ENCODE assay signal across 17 mouse cellular contexts in genomic region chr16:29174831-29175350, GRCm38 (mm10). TPM values are rescaled to one million over a fixed set of nuclear protein-coding genes. Genes with fewer than 3 reads are reported as not detected.
DNase-seq lines count a peak whose midpoint lies in the region; ATAC-seq lines count a peak whose summit lies in the region.
"Had no signal": no experiment of that assay in that cellular context is flagged by ENCODE, and none has a peak within 500 bp of the region (broad histone marks: within the 10 kb centered on the region; RNA-seq: fewer than 3 reads in every experiment).

No protein-coding gene starts in this region.

- ATAC-seq in midbrain, embryonic 15.5 days (replicated peaks), result no peak
- peak; percentile 63; the same call in 1 of the 2 replicates for ATAC-seq in stomach, embryonic 14.5 days (ENCODE audit: insufficient number of reproducible peaks, insufficient read depth, low FRiP score, low read depth)
- ATAC-seq in megakaryocyte, adult 5-6 weeks (ENCODE audit: poor library complexity, severe bottlenecking), result no peak

- no peaks in the 10 kb centered on the region for H3K4me1 ChIP-seq in heart, embryonic 10.5 days
- no peaks in the 10 kb centered on the region for H3K4me1 ChIP-seq in midbrain, embryonic 10.5 days
- H3K4me1 ChIP-seq in midbrain, embryonic 15.5 days, result no peaks in the 10 kb centered on the region
- no peaks in the 10 kb centered on the region for H3K4me1 ChIP-seq in stomach, embryonic 14.5 days (ENCODE audit: control insufficient read depth, insufficient read depth, low read length)
- H3K4me1 ChIP-seq: forebrain, embryonic 12.5 days; limb, embryonic 15.5 days had no signal

- no peaks in the 10 kb centered on the region for H3K27me3 ChIP-seq in heart, embryonic 10.5 days (ENCODE audit: insufficient read depth, poor library complexity, severe bottlenecking)
- no peaks in the 10 kb centered on the region for H3K27me3 ChIP-seq in midbrain, embryonic 10.5 days (ENCODE audit: low read depth, poor library complexity, severe bottlenecking)
- no peaks in the 10 kb centered on the region for H3K27me3 ChIP-seq in midbrain, embryonic 15.5 days (replicated peaks)
- no peaks in the 10 kb centered on the region for H3K27me3 ChIP-seq in stomach, embryonic 14.5 days (ENCODE audit: control insufficient read depth, insufficient read depth, low read length)
- H3K27me3 ChIP-seq: forebrain, embryonic 12.5 days; limb, embryonic 15.5 days had no signal

- peak; percentile 4 for DNase-seq in heart, adult 8-10 months (ENCODE audit: low spot score)
- no peak for DNase-seq in heart, embryonic 10.5 days (ENCODE audit: low spot score)
- DNase-seq in midbrain, embryonic 10.5 days (ENCODE audit: low spot score), result peak; percentile 6
- peak; percentile 10 for DNase-seq in gonadal fat pad, adult 2 months (ENCODE audit: low read depth)
- no peak for DNase-seq in spleen, adult 12 weeks (ENCODE audit: low spot score)
- DNase-seq: cerebellum, postnatal 14 days; kidney, adult 8-10 months; spleen, adult 18-20 months; thymus, adult 18-20 months had no signal

- no peak overlapping the region for H3K4me2 ChIP-seq in midbrain, embryonic 15.5 days
- H3K4me2 ChIP-seq in stomach, embryonic 14.5 days (replicated peaks; ENCODE audit: low read depth, low read length), result no peak overlapping the region
- H3K4me2 ChIP-seq: forebrain, embryonic 12.5 days; limb, embryonic 15.5 days had no signal

- no peak overlapping the region for H3K9ac ChIP-seq in midbrain, embryonic 15.5 days
- no peak overlapping the region for H3K9ac ChIP-seq in stomach, embryonic 14.5 days (replicated peaks; ENCODE audit: low read depth, low read length)
- H3K9ac ChIP-seq: forebrain, embryonic 12.5 days; limb, embryonic 15.5 days had no signal

- H3K36me3 ChIP-seq in heart, embryonic 10.5 days, result no peaks in the 10 kb centered on the region
- no peaks in the 10 kb centered on the region for H3K36me3 ChIP-seq in midbrain, embryonic 10.5 days
- no peaks in the 10 kb centered on the region for H3K36me3 ChIP-seq in midbrain, embryonic 15.5 days (replicated peaks)
- no peaks in the 10 kb centered on the region for H3K36me3 ChIP-seq in stomach, embryonic 14.5 days (ENCODE audit: control insufficient read depth, insufficient read depth, low read length)
- H3K36me3 ChIP-seq: forebrain, embryonic 12.5 days; G1E; limb, embryonic 15.5 days had no signal

- no peak overlapping the region for H3K4me3 ChIP-seq in heart, embryonic 10.5 days
- no peak overlapping the region for H3K4me3 ChIP-seq in midbrain, embryonic 10.5 days
- no peak overlapping the region for H3K4me3 ChIP-seq in midbrain, embryonic 15.5 days
- H3K4me3 ChIP-seq in stomach, embryonic 14.5 days (ENCODE audit: low read depth, low read length), result no peak overlapping the region
- H3K4me3 ChIP-seq: forebrain, embryonic 12.5 days; limb, embryonic 15.5 days had no signal

- H3K9me3 ChIP-seq in heart, embryonic 10.5 days, result no peaks in the 10 kb centered on the region
- no peaks in the 10 kb centered on the region for H3K9me3 ChIP-seq in midbrain, embryonic 10.5 days (replicated peaks)
- no peaks in the 10 kb centered on the region for H3K9me3 ChIP-seq in midbrain, embryonic 15.5 days
- no peaks in the 10 kb centered on the region for H3K9me3 ChIP-seq in stomach, embryonic 14.5 days (ENCODE audit: control insufficient read depth, low read depth, low read length)
- H3K9me3 ChIP-seq: forebrain, embryonic 12.5 days; limb, embryonic 15.5 days had no signal

- 48% methylated on average over 6 of the region's 6 CpGs for WGBS in heart, embryonic 10.5 days
- WGBS in midbrain, embryonic 10.5 days, result 81% methylated on average over 6 of the region's 6 CpGs
- WGBS in midbrain, embryonic 15.5 days, result 73% methylated on average over 6 of the region's 6 CpGs
- 51% methylated on average over 6 of the region's 6 CpGs for WGBS in stomach, embryonic 14.5 days

- H3K27ac ChIP-seq in heart, embryonic 10.5 days, result no peak overlapping the region
- H3K27ac ChIP-seq in midbrain, embryonic 10.5 days (replicated peaks), result no peak overlapping the region
- no peak overlapping the region for H3K27ac ChIP-seq in midbrain, embryonic 15.5 days
- H3K27ac ChIP-seq in stomach, embryonic 14.5 days (ENCODE audit: low read length), result no peak overlapping the region
- H3K27ac ChIP-seq: forebrain, embryonic 12.5 days; limb, embryonic 15.5 days; macrophage had no signal

RNA-seq across cellular contexts. Expression of gene Hrasls, which starts 34.6 kb away (rescaled TPM):
- 10 to 100 TPM; 29.9 to 38.6 (median 31.2) TPM for total RNA-seq in heart, adult 8-10 months (2022)
- polyA plus RNA-seq in heart, embryonic 10.5 days (2016; fragmentation: Nextera tagmentation; extraction: Ambion mirVana), result 4.5 and 7.5 TPM in 2 replicates
- 1.5 and 2.2 TPM in 2 replicates for polyA plus RNA-seq in midbrain, embryonic 10.5 days (2016; fragmentation: Nextera tagmentation; extraction: Ambion mirVana)
- polyA plus RNA-seq in midbrain, embryonic 15.5 days (2015; fragmentation: Nextera tagmentation; extraction: Ambion mirVana), result 4.7 and 4.8 TPM in 2 replicates
- 4.2 and 6.2 TPM in 2 replicates for polyA plus RNA-seq in gonadal fat pad, adult 2 months (2012; rRNA removed)
- 0.64 and 1.0 TPM in 2 replicates for polyA plus RNA-seq in stomach, embryonic 14.5 days (2014; fragmentation: Nextera tagmentation; extraction: Ambion mirVana)
- total RNA-seq in megakaryocyte, adult 5-6 weeks (2015), result not detected in 2 replicates
- total RNA-seq in megakaryocyte, adult 5-6 weeks (2017), result not detected in 2 replicates
- total RNA-seq: neutrophil, adult 5-6 weeks had no signal
- polyA plus RNA-seq: G1E, macrophage had no signal

Comparison
In these comparisons a context has a peak if more than half of its experiments do, and no peak if none do; other contexts are left out.
1. DNase-seq: peak in heart, adult 8-10 months (single experiment), midbrain, embryonic 10.5 days (single experiment) and gonadal fat pad, adult 2 months (single experiment); none in heart, embryonic 10.5 days (single experiment) and spleen, adult 12 weeks (single experiment).